20 mouse cellular contexts compared by ENCODE assay signal in the genomic region with DNA sequence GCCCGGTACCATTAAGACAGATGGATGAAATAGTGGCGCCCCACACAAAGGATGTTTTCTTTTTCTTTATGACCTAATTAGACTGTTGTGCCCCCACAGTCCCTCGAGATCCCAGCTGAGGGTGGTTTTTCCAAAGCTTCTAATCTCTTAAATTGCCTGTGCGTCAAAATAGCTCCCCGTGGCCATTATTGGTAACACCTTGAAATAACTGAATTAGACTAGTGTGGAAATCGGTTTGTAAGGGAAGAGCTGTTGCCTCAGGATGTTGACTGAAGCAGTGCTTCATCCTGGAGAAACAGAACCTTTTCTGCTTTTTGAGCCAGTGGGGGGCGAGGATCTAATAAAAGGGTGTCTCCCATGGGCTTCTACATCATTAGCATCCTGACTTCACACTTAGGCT. TPM values are rescaled to one million over a fixed set of nuclear protein-coding genes. Genes with fewer than 3 reads are reported as not detected.
"Had no signal": no experiment of that assay in that cellular context is flagged by ENCODE, and none has a peak within 500 bp of the region (broad histone marks: within the 10 kb centered on the region; RNA-seq: fewer than 3 reads in every experiment).

No protein-coding gene starts in this region.

- DNase-seq: kidney, adult 9 months; kidney, postnatal 36 days; layer of hippocampus, adult 9-11 months; layer of hippocampus, postnatal 36 days; lung, embryonic 14.5 days; lung, postnatal 10 days; right cerebral cortex, postnatal 4 days; spleen, adult 18-20 months; thymus, adult 18-20 months; thymus, postnatal 14 days had no signal

- H3K27ac ChIP-seq: kidney, postnatal 0 days; limb, embryonic 15.5 days; liver, embryonic 12.5 days; macrophage; midbrain, embryonic 13.5 days; neural tube, embryonic 15.5 days had no signal

- H3K9me3 ChIP-seq: limb, embryonic 15.5 days; liver, embryonic 12.5 days; megakaryocyte, embryonic 14.5 days; midbrain, embryonic 13.5 days; neural tube, embryonic 15.5 days had no signal

- H3K4me1 ChIP-seq: limb, embryonic 15.5 days had no signal

- ATAC-seq: liver, embryonic 12.5 days; midbrain, embryonic 13.5 days had no signal

- H3K4me2 ChIP-seq: limb, embryonic 15.5 days; liver, embryonic 12.5 days; lung, embryonic 14.5 days; midbrain, embryonic 13.5 days; neural tube, embryonic 15.5 days had no signal

- H3K9ac ChIP-seq: limb, embryonic 15.5 days; liver, embryonic 12.5 days; lung, embryonic 14.5 days; midbrain, embryonic 13.5 days; neural tube, embryonic 15.5 days had no signal

- H3K27me3 ChIP-seq: limb, embryonic 15.5 days; liver, embryonic 12.5 days; megakaryocyte, embryonic 14.5 days; midbrain, embryonic 13.5 days; neural tube, embryonic 15.5 days had no signal

- H3K36me3 ChIP-seq: limb, embryonic 15.5 days; liver, embryonic 12.5 days; midbrain, embryonic 13.5 days; neural tube, embryonic 15.5 days had no signal

- H3K4me3 ChIP-seq: limb, embryonic 15.5 days; liver, embryonic 12.5 days; megakaryocyte, embryonic 14.5 days; midbrain, embryonic 13.5 days; neural tube, embryonic 15.5 days had no signal

RNA-seq across cellular contexts. Expression of a gene that starts 9.0 kb away (rescaled TPM):
- polyA plus RNA-seq: kidney, postnatal 0 days; limb, embryonic 11.5 days; limb, embryonic 15.5 days; liver, embryonic 12.5 days; liver, embryonic 16.5 days; stomach, embryonic 14.5 days had no signal
